Mouse (Mus musculus) neural tube, embryonic 14.5 days (tissue): ENCODE results near the gene Slc9a1. TPM values are rescaled to one million over a fixed set of nuclear protein-coding genes. Genes with fewer than 3 reads are reported as not detected.

Source experiments
- ATAC-seq: fragments of 200-750 bp; cut with Nextera tagmentation; 2 replicates; pipeline ENCODE4 v1.8.0; 2017; ENCODE audit warnings: low read depth, mild to moderate bottlenecking, moderate TSS enrichment, moderate library complexity
- H3K27ac ChIP-seq: fragments of 300-500 bp; sonication (generic); 2 replicates; pipeline ENCODE4 v1.5.1; 2014; ENCODE audit warnings: low read depth, mild to moderate bottlenecking, control low read depth, low read length, moderate library complexity, mixed read lengths
- H3K27me3 ChIP-seq: fragments of 300-500 bp; sonication (generic); 2 replicates; pipeline ENCODE4 v1.6.1; 2014; ENCODE audit warnings: low read length; ENCODE audit not compliant: control insufficient read depth, insufficient read depth
- H3K36me3 ChIP-seq: fragments of 300-500 bp; sonication (generic); 2 replicates; pipeline ENCODE4 v1.6.1; 2014; ENCODE audit warnings: low read length, mixed read lengths; ENCODE audit not compliant: control insufficient read depth, insufficient read depth
- H3K4me1 ChIP-seq: fragments of 300-500 bp; sonication (generic); 2 replicates; pipeline ENCODE4 v1.6.1; 2014; ENCODE audit warnings: low read length; ENCODE audit not compliant: control insufficient read depth, insufficient read depth
- H3K4me2 ChIP-seq: fragments of 300-500 bp; sonication (generic); 2 replicates; pipeline ENCODE4 v1.6.1; 2014; ENCODE audit warnings: mild to moderate bottlenecking, low read depth, low read length, control low read depth
- H3K4me3 ChIP-seq: fragments of 300-500 bp; sonication (generic); 2 replicates; pipeline ENCODE4 v1.5.1; 2014; ENCODE audit warnings: low read depth, low read length, control low read depth, mixed read lengths
- H3K9ac ChIP-seq: fragments of 300-500 bp; sonication (generic); replicated peaks from 2 replicates; pipeline ENCODE4 v1.6.1; 2014; ENCODE audit warnings: low read depth, mild to moderate bottlenecking, control low read depth, low read length, mixed read lengths
- H3K9me3 ChIP-seq: fragments of 300-500 bp; sonication (generic); 2 replicates; pipeline ENCODE4 v1.6.1; 2016; ENCODE audit warnings: low read length; ENCODE audit not compliant: control insufficient read depth
- WGBS: fragments of 180-500 bp; shearing (Covaris S2); extraction: QIAGEN DNeasy Blood & Tissue Kit; methylation state at CpG from one replicate; pipeline ENCODE4 v1.1.7; 2014; 5-methylcytosine and 5-hydroxymethylcytosine counted together
- polyA plus RNA-seq: library from polyadenylated mRNA; unstranded; fragments of >200 nt; fragmentation: Nextera tagmentation; extraction: Ambion mirVana; gene quantifications from 2 replicates; pipeline ENCODE4 v1.2.1, GENCODE M21; 2014

The Slc9a1 gene
- polyA plus RNA-seq, 1 experiment from 2014 or later: 8.0 TPM

GRCm38 (mm10) chr4:133394981-133395573 is 25.6 kb downstream of the Slc9a1 start:
- Histone ChIP-seq H3K4me1 (peaks cover 9% of the 10 kb centered on the region), H3K27ac (no peak overlapping the region), H3K4me3 (no peak overlapping the region), H3K4me2 (no peak overlapping the region), H3K9ac (no peak overlapping the region), H3K9me3 (no peaks in the 10 kb centered on the region), H3K36me3 (no peaks in the 10 kb centered on the region), H3K27me3 (no peaks in the 10 kb centered on the region)
- WGBS: 85% methylated on average over 4 of the region's 4 CpGs
- ATAC-seq: no peak

GRCm38 (mm10) chr4:133396079-133396478 is 26.6 kb downstream of the Slc9a1 start:
- Histone ChIP-seq H3K36me3 (no peaks in the 10 kb centered on the region), H3K27me3 (no peaks in the 10 kb centered on the region), H3K9ac (no peak overlapping the region), H3K27ac (no peak overlapping the region), H3K9me3 (no peaks in the 10 kb centered on the region), H3K4me2 (no peak overlapping the region), H3K4me3 (no peak overlapping the region), H3K4me1 (peaks cover 9% of the 10 kb centered on the region)
- no peak for ATAC-seq
- WGBS: 80% methylated on average over 2 of the region's 2 CpGs

DNA sequence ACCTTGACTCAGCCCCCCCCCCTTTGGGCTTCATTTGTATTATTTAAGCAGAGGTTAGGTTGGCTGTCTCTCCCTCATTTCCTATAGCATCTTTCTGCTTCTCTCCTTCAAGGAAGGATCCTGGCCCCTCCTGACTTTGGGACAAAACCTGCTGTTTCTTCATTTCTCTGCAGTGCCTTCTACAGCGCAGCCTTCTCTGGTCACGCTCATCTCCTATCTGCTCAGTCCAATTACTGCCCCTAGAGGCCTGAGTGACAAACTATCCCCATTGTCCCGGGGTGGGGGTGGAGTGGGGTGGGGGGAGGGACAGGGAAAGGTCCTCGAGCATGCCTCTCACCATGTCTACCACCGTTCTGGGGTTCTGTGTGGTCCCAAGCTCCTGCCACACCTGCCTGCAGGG is 27.8 kb downstream of the Slc9a1 start:
- no peak for ATAC-seq
- H3K27ac ChIP-seq: no peak overlapping the region
- H3K4me1 ChIP-seq: peaks cover 9% of the 10 kb centered on the region
- no peaks in the 10 kb centered on the region for H3K27me3 ChIP-seq
- WGBS: 29% methylated on average over 5 of the region's 5 CpGs
- no peak overlapping the region for H3K9ac ChIP-seq
- no peak overlapping the region for H3K4me2 ChIP-seq
- no peaks in the 10 kb centered on the region for H3K36me3 ChIP-seq
- no peaks in the 10 kb centered on the region for H3K9me3 ChIP-seq
- H3K4me3 ChIP-seq: no peak overlapping the region

DNA sequence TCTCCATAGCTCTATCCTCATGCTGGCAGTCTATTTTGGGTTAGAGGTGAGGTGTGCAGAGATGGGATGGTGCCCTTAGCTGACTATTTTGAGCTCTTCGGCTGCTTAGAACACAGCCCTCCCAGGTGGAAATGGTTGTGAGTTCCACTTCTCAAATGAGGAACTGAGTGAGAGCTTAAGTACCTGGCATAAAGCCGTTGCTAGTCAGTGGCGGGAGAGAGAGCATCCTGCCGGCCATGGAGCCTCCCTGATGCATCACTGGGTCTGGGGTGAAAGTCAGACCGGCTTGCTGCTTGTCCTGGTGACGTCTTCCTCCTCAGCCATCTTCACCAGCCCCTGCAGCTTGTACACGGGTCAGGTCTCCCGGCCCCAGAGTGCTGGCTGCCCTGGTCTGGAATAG is 28.5 kb downstream of the Slc9a1 start:
- Histone ChIP-seq H3K36me3 (no peaks in the 10 kb centered on the region), H3K4me2 (no peak overlapping the region), H3K9me3 (no peaks in the 10 kb centered on the region), H3K27ac (no peak overlapping the region), H3K27me3 (no peaks in the 10 kb centered on the region), H3K9ac (no peak overlapping the region), H3K4me3 (no peak overlapping the region), H3K4me1 (peaks cover 9% of the 10 kb centered on the region)
- no peak for ATAC-seq
- 89% methylated on average over 8 of the region's 8 CpGs for whole genome bisulfite sequencing

GRCm38 (mm10) chr4:133398619-133399018 is 29.1 kb downstream of the Slc9a1 start:
- ATAC-seq: no peak
- WGBS: 78% methylated on average over 5 of the region's 5 CpGs
- no peak overlapping the region for H3K4me3 ChIP-seq
- peaks cover 9% of the 10 kb centered on the region for H3K4me1 ChIP-seq
- no peaks in the 10 kb centered on the region for H3K27me3 ChIP-seq
- H3K4me2 ChIP-seq: no peak overlapping the region
- H3K27ac ChIP-seq: no peak overlapping the region
- no peaks in the 10 kb centered on the region for H3K9me3 ChIP-seq
- H3K36me3 ChIP-seq: no peaks in the 10 kb centered on the region
- no peak overlapping the region for H3K9ac ChIP-seq

GRCm38 (mm10) chr4:133399509-133399908 is 30.0 kb downstream of the Slc9a1 start:
- Histone ChIP-seq H3K4me1 (peaks cover 9% of the 10 kb centered on the region), H3K27ac (no peak overlapping the region), H3K27me3 (no peaks in the 10 kb centered on the region), H3K4me3 (no peak overlapping the region), H3K36me3 (no peaks in the 10 kb centered on the region), H3K4me2 (no peak overlapping the region), H3K9me3 (no peaks in the 10 kb centered on the region), H3K9ac (no peak overlapping the region)
- WGBS: 94% methylated on average over 6 of the region's 6 CpGs
- no peak for ATAC-seq

- H3K27ac ChIP-seq: no peak overlapping the region
- peaks cover 6% of the 10 kb centered on the region for H3K4me1 ChIP-seq
- no peak overlapping the region for H3K9ac ChIP-seq
- no peak overlapping the region for H3K4me3 ChIP-seq
- H3K4me2 ChIP-seq: no peak overlapping the region
- 70% methylated on average over 7 of the region's 7 CpGs for WGBS
- no peaks in the 10 kb centered on the region for H3K27me3 ChIP-seq
- H3K36me3 ChIP-seq: no peaks in the 10 kb centered on the region
- H3K9me3 ChIP-seq: no peaks in the 10 kb centered on the region
- ATAC-seq: no peak
These were observed 30.6 kb downstream of the Slc9a1 start for GRCm38 (mm10) chr4:133400098-133400497.

- Histone ChIP-seq H3K4me3 (no peak overlapping the region), H3K4me1 (no peaks in the 10 kb centered on the region), H3K27ac (no peak overlapping the region), H3K36me3 (no peaks in the 10 kb centered on the region), H3K4me2 (no peak overlapping the region), H3K9ac (no peak overlapping the region), H3K9me3 (no peaks in the 10 kb centered on the region), H3K27me3 (no peaks in the 10 kb centered on the region)
- WGBS: 71% methylated on average over 13 of the region's 13 CpGs
- ATAC-seq: no peak
These were observed 32.5 kb downstream of the Slc9a1 start for GRCm38 (mm10) chr4:133402011-133402410.

- H3K36me3 ChIP-seq: no peaks in the 10 kb centered on the region
- H3K9ac ChIP-seq: no peak overlapping the region
- no peak for ATAC-seq
These were observed 34.2 kb downstream of the Slc9a1 start for GRCm38 (mm10) chr4:133403611-133404228.

More at GRCm38 (mm10) chr4:133403611-133404228, 34.2 kb downstream of the Slc9a1 start:
- no peaks in the 10 kb centered on the region for H3K9me3 ChIP-seq
- H3K4me2 ChIP-seq: no peak overlapping the region
- H3K4me3 ChIP-seq: no peak overlapping the region
- no peaks in the 10 kb centered on the region for H3K27me3 ChIP-seq
- WGBS: 91% methylated on average over 9 of the region's 9 CpGs
- peaks cover 13% of the 10 kb centered on the region for H3K4me1 ChIP-seq
- no peak overlapping the region for H3K27ac ChIP-seq
